Mouse (Mus musculus) cerebellum, adult 2 months (tissue): ENCODE measurements around the gene Klhl25. TPM values are rescaled to one million over a fixed set of nuclear protein-coding genes. Genes with fewer than 3 reads are reported as not detected.

Experiments used
- DNase-seq, 2 experiments: peaks; one replicate each; pipeline ENCODE4 v3.0.0; 2021
- H3K27ac ChIP-seq: fragments of 200-500 bp; 2 replicates; pipeline ENCODE4 v1.5.1; 2012; ENCODE audit warnings: low read length, control low read depth, inconsistent platforms; ENCODE audit not compliant: insufficient read depth
- H3K27me3 ChIP-seq: fragments of 200-500 bp; 2 replicates; pipeline ENCODE4 v1.6.1; 2012; ENCODE audit warnings: inconsistent platforms, mild to moderate bottlenecking, low read length, moderate library complexity; ENCODE audit not compliant: control insufficient read depth, insufficient read depth
- H3K4me1 ChIP-seq: fragments of 200-500 bp; 2 replicates; pipeline ENCODE4 v1.6.1; 2011; ENCODE audit warnings: low read length; ENCODE audit not compliant: control insufficient read depth, insufficient read depth
- H3K4me3 ChIP-seq: fragments of 200-500 bp; replicated peaks from 2 replicates; pipeline ENCODE3; 2011; ENCODE audit warnings: mild to moderate bottlenecking, low read depth, low read length, control low read depth; ENCODE audit not compliant: insufficient read depth
- CTCF ChIP-seq: fragments of 200-500 bp; IDR thresholded peaks from 2 replicates; pipeline ENCODE4 v1.5.1; 2011; ENCODE audit warnings: low read depth, mild to moderate bottlenecking, control low read depth, low read length, moderate library complexity, borderline replicate concordance; ENCODE audit not compliant: insufficient read depth
- POLR2A ChIP-seq: fragments of 200-500 bp; IDR thresholded peaks from 2 replicates; pipeline ENCODE4 v1.6.1; 2011; ENCODE audit warnings: low read length, control low read depth, borderline replicate concordance; ENCODE audit not compliant: insufficient read depth
- WGBS: fragments of 180-500 bp; shearing (Covaris S2); methylation state at CpG from one replicate; pipeline ENCODE4 v1.1.7; 2018; 5-methylcytosine and 5-hydroxymethylcytosine counted together
- polyA plus RNA-seq: library from polyadenylated mRNA; depleted of rRNA; stranded (reverse); fragments of >200 nt; gene quantifications from 2 replicates; pipeline ENCODE4 v1.2.3, GENCODE M21; 2012

Klhl25 gene
- polyA plus RNA-seq, 1 experiment = 8.9 TPM

GRCm38 (mm10) chr7:75807460-75808304 is 40.4 kb upstream of the Klhl25 start:
- no peak for DNase-seq
- Histone ChIP-seq H3K27me3 (no peaks in the 10 kb centered on the region), H3K4me3 (no peak overlapping the region), H3K4me1 (no peaks in the 10 kb centered on the region), H3K27ac (no peak overlapping the region)
- no peak for TF ChIP-seq POLR2A
- no peak for TF ChIP-seq CTCF
- 70% methylated on average over 17 of the region's 17 CpGs for WGBS

GRCm38 (mm10) chr7:75820687-75821086 is 27.4 kb upstream of the Klhl25 start:
- no peak for DNase-seq
- Histone ChIP-seq H3K4me3 (no peak overlapping the region), H3K4me1 (no peaks in the 10 kb centered on the region), H3K27me3 (no peaks in the 10 kb centered on the region), H3K27ac (no peak overlapping the region)
- 86% methylated on average over 7 of the region's 7 CpGs for WGBS
- TF ChIP-seq POLR2A (no peak), CTCF (no peak)

GRCm38 (mm10) chr7:75822087-75822668 is 25.9 kb upstream of the Klhl25 start:
- no peak for TF ChIP-seq CTCF
- Histone ChIP-seq H3K4me1 (no peaks in the 10 kb centered on the region), H3K27ac (no peak overlapping the region), H3K27me3 (no peaks in the 10 kb centered on the region), H3K4me3 (no peak overlapping the region)
- WGBS = 81% methylated on average over 8 of the region's 8 CpGs
- DNase-seq = no peak

- Histone ChIP-seq H3K27ac (no peak overlapping the region), H3K27me3 (no peaks in the 10 kb centered on the region), H3K4me1 (no peaks in the 10 kb centered on the region), H3K4me3 (no peak overlapping the region)
- WGBS = 82% methylated on average over 2 of the region's 2 CpGs
- TF ChIP-seq POLR2A (no peak), CTCF (no peak)
- no peak for DNase-seq
These were observed 25.0 kb upstream of the Klhl25 start for GRCm38 (mm10) chr7:75823071-75823470.

GRCm38 (mm10) chr7:75826360-75827103 is 21.6 kb upstream of the Klhl25 start:
- Histone ChIP-seq H3K27ac (no peak overlapping the region), H3K4me1 (no peaks in the 10 kb centered on the region), H3K27me3 (no peaks in the 10 kb centered on the region), H3K4me3 (no peak overlapping the region)
- 83% methylated on average over 4 of the region's 4 CpGs for WGBS
- TF ChIP-seq POLR2A (no peak), CTCF (no peak)
- no peak for DNase-seq

- TF ChIP-seq POLR2A (no peak), CTCF (no peak)
- DNase-seq = no peak
- Histone ChIP-seq H3K27ac (no peak overlapping the region), H3K27me3 (no peaks in the 10 kb centered on the region), H3K4me1 (no peaks in the 10 kb centered on the region), H3K4me3 (no peak overlapping the region)
- 94% methylated on average over 1 of the region's 1 CpGs for WGBS
These were observed 20.8 kb upstream of the Klhl25 start for GRCm38 (mm10) chr7:75827357-75827756.

GRCm38 (mm10) chr7:75827850-75828249 is 20.3 kb upstream of the Klhl25 start:
- Histone ChIP-seq H3K27me3 (no peaks in the 10 kb centered on the region), H3K4me3 (no peak overlapping the region), H3K27ac (no peak overlapping the region), H3K4me1 (no peaks in the 10 kb centered on the region)
- no peak for TF ChIP-seq POLR2A
- peak; percentile 81 for TF ChIP-seq CTCF
- DNase-seq = peak; percentile 59 to 74
- 22% methylated on average over 10 of the region's 10 CpGs for WGBS
